Mouse (Mus musculus) urinary bladder, postnatal 25 days (tissue): ENCODE data around the gene Med25.

Experiments used
- DNase-seq: peaks from one replicate; pipeline ENCODE4 v3.0.0; 2022; ENCODE audit warnings: low spot score

The Med25 gene

DNA sequence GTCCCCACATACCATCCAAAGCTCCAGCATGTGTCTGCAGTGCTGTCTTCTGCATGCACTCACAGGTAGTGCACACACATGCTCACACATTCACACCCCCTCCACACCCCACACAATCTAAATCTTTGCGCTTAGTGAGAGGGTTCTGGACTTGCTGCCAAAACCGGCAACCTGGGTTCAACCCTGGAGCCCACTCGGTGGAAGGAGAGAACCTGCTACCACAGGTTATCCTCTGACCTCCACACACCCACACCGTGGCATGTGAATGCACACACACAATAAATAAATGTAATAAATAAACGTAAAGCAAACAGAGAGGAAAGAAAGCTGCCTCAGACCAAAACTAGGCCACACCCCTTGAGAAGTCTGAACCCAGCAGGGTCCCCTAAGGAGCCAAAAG, 44.7 kb downstream of the Med25 start:
- no peak for DNase-seq

GRCm38 (mm10) chr7:44846804-44847203, 45.7 kb downstream of the Med25 start:
- DNase-seq = no peak

GRCm38 (mm10) chr7:44845006-44845405, 47.5 kb downstream of the Med25 start:
- DNase-seq = no peak

GRCm38 (mm10) chr7:44841825-44842463, 50.6 kb downstream of the Med25 start:
- no peak for DNase-seq

GRCm38 (mm10) chr7:44840426-44840825, 52.1 kb downstream of the Med25 start:
- no peak for DNase-seq

- DNase-seq = no peak
Measured at GRCm38 (mm10) chr7:44839491-44840191, 52.9 kb downstream of the Med25 start.

GRCm38 (mm10) chr7:44839171-44839490, 53.4 kb downstream of the Med25 start:
- no peak for DNase-seq

GRCm38 (mm10) chr7:44838073-44838472, 54.4 kb downstream of the Med25 start:
- no peak for DNase-seq

DNA sequence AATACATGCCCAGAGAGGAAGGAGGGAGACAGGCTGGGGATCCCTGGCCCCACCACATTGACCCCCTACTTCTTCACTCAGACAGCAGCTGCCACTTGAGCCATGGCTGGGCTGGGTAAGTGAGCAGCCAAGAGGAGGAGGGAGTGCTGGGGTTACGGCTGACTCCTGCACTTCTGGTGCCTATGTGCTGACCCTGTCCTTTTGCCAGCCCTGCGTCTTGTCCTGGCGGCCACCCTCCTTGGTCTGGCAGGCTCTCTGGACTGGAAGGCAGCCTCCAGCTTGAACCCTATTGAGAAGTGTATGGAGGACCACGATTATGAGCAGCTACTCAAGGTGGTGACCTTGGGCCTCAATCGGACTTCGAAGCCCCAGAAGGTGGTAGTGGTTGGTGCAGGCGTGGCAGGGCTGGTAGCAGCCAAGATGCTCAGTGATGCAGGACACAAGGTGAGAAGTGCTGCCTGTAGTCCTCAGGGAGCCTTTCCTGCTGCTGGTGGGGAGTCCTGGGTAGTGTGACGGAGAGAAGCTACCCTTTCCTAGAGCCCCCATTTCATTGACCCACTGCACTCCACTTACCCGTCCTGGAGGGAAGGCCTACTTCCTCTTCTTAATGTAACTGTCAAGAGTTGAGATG, 56.0 kb downstream of the Med25 start:
- no peak for DNase-seq

DNA sequence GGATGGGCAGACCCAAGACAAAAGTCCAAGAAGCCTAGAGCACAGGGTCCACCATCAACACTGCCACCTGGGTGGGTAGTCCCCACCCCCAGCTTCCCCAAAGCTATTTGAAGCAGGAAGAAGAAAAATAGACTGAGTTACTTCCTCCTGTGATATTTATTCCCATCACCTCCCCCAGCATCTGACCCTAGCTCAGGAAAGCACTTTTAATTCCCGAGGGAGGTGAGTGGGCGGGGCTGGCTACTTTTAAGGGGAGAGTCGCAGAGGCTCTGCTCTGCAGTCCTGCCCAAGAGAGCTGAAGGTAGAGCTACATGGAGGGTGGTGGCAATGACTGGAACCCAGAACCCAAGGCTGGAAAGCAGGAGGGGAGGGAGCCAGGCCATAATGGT, 56.5 kb downstream of the Med25 start:
- DNase-seq = no peak

GRCm38 (mm10) chr7:44835373-44836015, 57.0 kb downstream of the Med25 start:
- DNase-seq = no peak

DNA sequence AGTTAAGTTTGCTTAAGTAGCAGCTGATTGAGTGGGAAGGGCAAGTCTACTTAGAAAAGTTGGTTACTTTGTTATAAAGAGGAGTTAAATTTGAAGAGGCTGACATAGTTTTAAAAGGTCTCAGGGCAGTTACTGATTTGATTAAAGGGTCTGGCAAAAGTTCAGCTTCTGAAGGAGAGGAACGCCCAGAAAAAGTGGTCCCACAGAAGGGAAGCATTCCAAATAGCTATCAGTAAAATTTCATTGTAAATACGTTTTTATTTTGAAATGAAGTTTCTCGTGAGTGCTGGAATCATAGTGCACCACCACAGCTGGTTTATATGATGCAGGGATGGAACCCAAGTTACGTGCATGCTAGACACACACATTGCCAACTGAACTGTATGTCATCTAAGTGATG, 59.7 kb downstream of the Med25 start:
- no peak for DNase-seq

- DNase-seq = no peak
Measured at GRCm38 (mm10) chr7:44828706-44829105, 63.8 kb downstream of the Med25 start.

DNA sequence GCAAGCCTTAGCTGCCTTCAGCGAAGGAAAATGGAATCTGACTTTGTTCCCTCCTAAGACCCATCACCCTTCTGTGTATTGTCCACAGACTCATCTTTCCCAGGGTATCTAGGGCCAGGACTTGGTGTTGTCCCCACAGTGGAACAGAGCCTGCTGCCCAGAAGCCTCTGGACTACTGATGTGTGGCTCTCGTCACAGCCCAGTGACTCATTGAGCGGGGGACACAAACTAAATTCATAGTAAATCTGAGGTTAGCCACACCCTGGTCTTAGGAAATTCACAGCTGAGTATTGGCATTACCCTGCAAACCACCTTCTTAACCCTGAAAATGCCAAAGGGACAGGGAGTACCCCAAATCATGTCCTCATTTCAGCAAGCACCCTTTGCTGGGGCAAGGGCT, 65.7 kb downstream of the Med25 start:
- no peak for DNase-seq
